Mouse (Mus musculus): ENCODE measurements around the gene Gja5. TPM values are rescaled to one million over a fixed set of nuclear protein-coding genes. Genes with fewer than 3 reads are reported as not detected.

Gene Gja5
- polyA plus RNA-seq, 1 experiment = 2.1 TPM

DNA sequence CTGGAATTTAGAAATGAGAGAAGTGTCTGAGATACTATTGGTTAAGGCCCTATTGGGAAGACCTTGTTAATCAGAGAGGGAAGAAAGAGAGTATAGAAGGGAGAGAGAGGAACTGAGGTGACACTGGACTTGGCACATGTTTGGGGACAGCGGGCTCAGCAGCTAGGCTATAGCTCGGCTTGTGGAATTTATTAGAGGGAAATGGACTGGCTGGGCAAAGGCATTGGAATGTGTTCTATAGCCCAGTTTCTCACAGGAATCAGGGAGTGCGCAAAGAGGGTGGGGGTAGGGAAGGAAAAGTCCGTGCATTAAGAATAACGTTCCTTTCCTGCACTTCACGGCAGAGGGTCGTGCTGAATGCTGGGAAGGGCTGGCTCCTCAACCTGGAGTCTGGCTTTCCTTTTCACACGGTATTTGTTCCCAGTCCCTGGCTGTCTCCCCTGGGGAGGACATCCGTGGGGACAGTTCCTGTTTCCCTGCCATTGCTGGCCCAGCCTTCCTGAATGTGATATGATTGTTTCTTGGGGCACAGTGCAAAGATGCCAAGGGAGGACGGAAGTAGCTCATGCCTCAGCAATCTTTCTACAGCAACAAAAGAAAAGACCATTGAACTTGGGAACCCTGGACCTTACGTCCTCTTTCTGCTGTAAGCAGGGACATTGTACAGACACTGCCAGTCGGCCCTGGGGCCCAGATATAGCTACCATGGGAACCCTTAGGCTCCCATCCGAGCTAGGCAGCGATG is 49.2 kb downstream of the Gja5 start:
- DNase-seq = no peak
- no peak for TF ChIP-seq CTCF (IDR thresholded peaks at IDR 0.05; ENCODE audit: borderline replicate concordance, control insufficient read depth, extremely low read depth, insufficient read depth, low read length, poor library complexity)
- no peak for TF ChIP-seq POLR2A (IDR thresholded peaks at IDR 0.05; ENCODE audit: control insufficient read depth, extremely low read depth, insufficient read depth, low read length, poor library complexity)
- H3K4me3 ChIP-seq (ENCODE audit: control insufficient read depth, insufficient read depth, low read length) = no peak overlapping the region
- no peaks in the 10 kb centered on the region for H3K27me3 ChIP-seq (ENCODE audit: control insufficient read depth, insufficient read depth, low read length)
- H3K36me3 ChIP-seq (ENCODE audit: control insufficient read depth, insufficient read depth, low read length) = no peaks in the 10 kb centered on the region
- H3K27ac ChIP-seq (ENCODE audit: control insufficient read depth, insufficient read depth, low read length) = no peak overlapping the region
- no peaks in the 10 kb centered on the region for H3K4me1 ChIP-seq (replicated peaks; ENCODE audit: control insufficient read depth, insufficient read depth, low read length)
- 76% methylated on average over 14 of the region's 14 CpGs for WGBS

DNA sequence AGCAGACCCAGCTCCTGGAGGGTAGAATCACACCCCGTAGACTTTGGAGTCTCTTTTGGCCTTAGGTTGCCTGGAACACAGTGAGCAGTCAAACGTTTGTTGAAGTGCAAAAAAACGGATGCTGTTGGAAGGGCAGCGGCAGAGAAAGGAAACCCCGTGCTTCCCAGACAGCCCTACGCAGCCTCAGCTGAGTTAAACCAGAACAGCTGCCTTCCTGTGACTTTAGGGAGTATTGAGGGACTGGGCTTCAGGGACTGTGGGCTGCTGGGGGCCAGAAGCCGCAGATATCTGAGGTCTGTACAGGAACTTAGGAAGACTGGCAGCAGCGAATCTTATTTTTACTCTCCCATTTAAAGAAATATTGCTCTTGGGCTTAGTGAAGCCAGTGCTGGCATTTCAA is 56.1 kb downstream of the Gja5 start:
- no peaks in the 10 kb centered on the region for H3K27me3 ChIP-seq (ENCODE audit: control insufficient read depth, insufficient read depth, low read length)
- no peaks in the 10 kb centered on the region for H3K36me3 ChIP-seq (ENCODE audit: control insufficient read depth, insufficient read depth, low read length)
- DNase-seq = no peak
- no peak overlapping the region for H3K27ac ChIP-seq (ENCODE audit: control insufficient read depth, insufficient read depth, low read length)
- H3K4me1 ChIP-seq (replicated peaks; ENCODE audit: control insufficient read depth, insufficient read depth, low read length) = no peaks in the 10 kb centered on the region
- WGBS = 3% methylated on average over 8 of the region's 8 CpGs
- no peak overlapping the region for H3K4me3 ChIP-seq (ENCODE audit: control insufficient read depth, insufficient read depth, low read length)
- no peak for TF ChIP-seq CTCF (IDR thresholded peaks at IDR 0.05; ENCODE audit: borderline replicate concordance, control insufficient read depth, extremely low read depth, insufficient read depth, low read length, poor library complexity)
- TF ChIP-seq POLR2A (IDR thresholded peaks at IDR 0.05; ENCODE audit: control insufficient read depth, extremely low read depth, insufficient read depth, low read length, poor library complexity) = no peak

DNA sequence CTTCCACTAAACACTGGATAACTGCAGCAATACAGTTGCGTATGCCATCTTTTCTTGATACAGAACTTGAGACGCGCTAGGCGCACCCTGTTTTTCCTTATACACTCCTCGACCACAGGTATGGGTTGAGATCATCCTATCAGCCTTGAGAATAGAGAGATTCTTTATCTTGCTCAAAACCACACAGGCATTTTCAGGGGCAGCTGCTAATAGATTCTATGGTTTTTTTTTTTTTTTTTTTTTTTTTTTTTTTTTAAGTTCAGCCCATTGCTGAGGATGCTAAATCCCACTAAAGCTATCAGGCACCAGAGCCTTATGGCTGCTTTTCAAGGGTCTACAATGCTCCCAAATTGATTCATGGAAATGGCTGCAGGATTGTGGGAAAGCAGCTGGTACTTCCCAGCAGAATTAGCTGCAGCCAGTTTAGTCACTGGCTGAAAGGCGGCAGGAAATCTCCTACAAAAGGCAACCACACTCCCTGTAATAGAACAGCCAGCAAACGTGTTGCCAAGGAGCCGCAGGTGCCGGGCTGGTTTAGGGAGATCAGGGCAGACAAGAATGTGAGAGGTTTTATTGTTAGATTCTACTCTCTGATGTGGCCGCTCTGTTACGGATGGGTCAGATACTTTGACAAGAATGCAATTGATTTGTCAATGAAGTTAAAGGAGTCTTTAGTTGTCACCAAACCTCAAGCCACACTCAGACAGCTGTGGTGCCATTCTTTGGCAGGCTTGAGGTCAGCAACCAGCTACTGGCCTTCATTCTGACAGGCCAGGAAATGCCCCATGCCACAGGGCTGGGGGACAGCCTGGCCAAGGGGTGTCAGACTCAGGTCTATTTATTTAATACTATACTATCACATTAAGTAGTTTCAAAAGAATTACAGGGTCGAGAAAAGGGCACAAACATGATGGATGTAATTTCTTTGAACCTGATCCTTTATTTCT is 58.9 kb downstream of the Gja5 start:
- Histone ChIP-seq H3K36me3 (ENCODE audit: control insufficient read depth, insufficient read depth, low read length) (no peaks in the 10 kb centered on the region), H3K27ac (ENCODE audit: control insufficient read depth, insufficient read depth, low read length) (no peak overlapping the region), H3K27me3 (ENCODE audit: control insufficient read depth, insufficient read depth, low read length) (no peaks in the 10 kb centered on the region), H3K4me1 (replicated peaks; ENCODE audit: control insufficient read depth, insufficient read depth, low read length) (no peaks in the 10 kb centered on the region), H3K4me3 (ENCODE audit: control insufficient read depth, insufficient read depth, low read length) (no peak overlapping the region)
- 52% methylated on average over 12 of the region's 12 CpGs for WGBS
- TF ChIP-seq POLR2A (IDR thresholded peaks at IDR 0.05; ENCODE audit: control insufficient read depth, extremely low read depth, insufficient read depth, low read length, poor library complexity) (no peak), CTCF (IDR thresholded peaks at IDR 0.05; ENCODE audit: borderline replicate concordance, control insufficient read depth, extremely low read depth, insufficient read depth, low read length, poor library complexity) (no peak)
- DNase-seq = no peak

DNA sequence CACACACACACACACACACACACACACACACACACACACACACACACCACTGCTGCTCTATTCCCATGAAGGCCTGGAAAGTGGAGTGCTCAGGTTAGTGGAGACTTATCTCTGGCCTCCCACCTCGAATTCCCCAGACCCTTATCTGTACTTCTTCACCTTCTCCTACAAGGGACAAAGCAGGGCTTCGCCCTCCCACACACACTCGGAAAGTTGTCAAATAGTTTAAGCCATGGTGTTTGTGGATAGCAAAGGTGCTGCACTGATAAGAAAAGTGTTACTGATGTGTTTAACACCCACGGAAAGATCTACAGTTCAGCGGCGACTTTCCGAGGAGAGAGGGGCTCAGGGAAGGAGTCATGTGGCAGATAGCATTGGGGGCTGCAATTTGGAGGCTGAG is 66.5 kb downstream of the Gja5 start:
- H3K36me3 ChIP-seq (ENCODE audit: control insufficient read depth, insufficient read depth, low read length) = no peaks in the 10 kb centered on the region
- H3K27ac ChIP-seq (ENCODE audit: control insufficient read depth, insufficient read depth, low read length) = no peak overlapping the region
- no peaks in the 10 kb centered on the region for H3K27me3 ChIP-seq (ENCODE audit: control insufficient read depth, insufficient read depth, low read length)
- H3K4me3 ChIP-seq (ENCODE audit: control insufficient read depth, insufficient read depth, low read length) = no peak overlapping the region
- 66% methylated on average over 7 of the region's 7 CpGs for WGBS
- TF ChIP-seq CTCF (IDR thresholded peaks at IDR 0.05; ENCODE audit: borderline replicate concordance, control insufficient read depth, extremely low read depth, insufficient read depth, low read length, poor library complexity) (no peak), POLR2A (IDR thresholded peaks at IDR 0.05; ENCODE audit: control insufficient read depth, extremely low read depth, insufficient read depth, low read length, poor library complexity) (no peak)
- no peaks in the 10 kb centered on the region for H3K4me1 ChIP-seq (replicated peaks; ENCODE audit: control insufficient read depth, insufficient read depth, low read length)
- no peak for DNase-seq

DNA sequence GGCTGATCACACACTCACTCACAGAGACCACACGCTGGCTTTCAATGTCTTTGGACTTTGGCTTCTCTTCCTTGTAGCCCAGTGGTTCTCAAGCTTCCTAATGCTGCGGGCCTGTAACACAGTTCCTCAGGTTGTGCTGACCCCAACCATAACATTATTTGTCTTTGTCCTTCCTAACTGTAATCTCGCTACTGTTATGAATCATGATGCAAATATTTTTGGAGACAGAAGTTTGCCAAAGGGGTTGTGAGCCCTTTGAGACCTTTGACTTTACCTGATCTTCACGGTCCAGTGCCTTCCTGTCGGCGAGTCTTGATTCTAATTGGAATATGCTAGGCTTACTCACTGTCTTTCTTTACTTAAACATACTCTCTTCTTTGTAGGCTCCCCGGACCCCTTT is 70.0 kb downstream of the Gja5 start:
- no peaks in the 10 kb centered on the region for H3K27me3 ChIP-seq (ENCODE audit: control insufficient read depth, insufficient read depth, low read length)
- 96% methylated on average over 7 of the region's 7 CpGs for WGBS
- DNase-seq = no peak
- TF ChIP-seq POLR2A (IDR thresholded peaks at IDR 0.05; ENCODE audit: control insufficient read depth, extremely low read depth, insufficient read depth, low read length, poor library complexity) = no peak
- no peak for TF ChIP-seq CTCF (IDR thresholded peaks at IDR 0.05; ENCODE audit: borderline replicate concordance, control insufficient read depth, extremely low read depth, insufficient read depth, low read length, poor library complexity)
- H3K36me3 ChIP-seq (ENCODE audit: control insufficient read depth, insufficient read depth, low read length) = no peaks in the 10 kb centered on the region
- H3K4me3 ChIP-seq (ENCODE audit: control insufficient read depth, insufficient read depth, low read length) = no peak overlapping the region
- H3K4me1 ChIP-seq (replicated peaks; ENCODE audit: control insufficient read depth, insufficient read depth, low read length) = no peaks in the 10 kb centered on the region
- H3K27ac ChIP-seq (ENCODE audit: control insufficient read depth, insufficient read depth, low read length) = no peak overlapping the region

DNA sequence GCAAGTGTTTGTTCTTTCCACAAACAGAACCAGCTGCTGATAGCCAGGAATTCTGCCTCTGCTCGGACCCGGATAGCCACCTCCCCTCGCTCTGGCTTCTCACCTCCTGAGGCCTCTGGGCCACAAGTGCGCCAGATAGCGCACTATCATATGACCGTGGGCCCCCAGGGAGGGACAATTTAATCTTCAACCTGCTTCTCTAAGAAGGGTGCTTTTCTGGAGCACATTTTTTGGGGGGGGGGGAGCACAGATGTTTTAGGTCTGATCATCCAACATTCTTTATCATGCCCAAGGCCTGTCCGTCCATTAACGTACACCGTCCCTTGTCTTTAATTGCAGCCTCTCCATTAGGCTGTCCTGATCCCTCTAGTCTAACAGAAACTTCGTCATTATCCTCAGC is 71.1 kb downstream of the Gja5 start:
- Histone ChIP-seq H3K36me3 (ENCODE audit: control insufficient read depth, insufficient read depth, low read length) (no peaks in the 10 kb centered on the region), H3K4me3 (ENCODE audit: control insufficient read depth, insufficient read depth, low read length) (no peak overlapping the region), H3K4me1 (replicated peaks; ENCODE audit: control insufficient read depth, insufficient read depth, low read length) (no peaks in the 10 kb centered on the region), H3K27me3 (ENCODE audit: control insufficient read depth, insufficient read depth, low read length) (no peaks in the 10 kb centered on the region), H3K27ac (ENCODE audit: control insufficient read depth, insufficient read depth, low read length) (no peak overlapping the region)
- 94% methylated on average over 10 of the region's 10 CpGs for WGBS
- no peak for DNase-seq
- TF ChIP-seq CTCF (IDR thresholded peaks at IDR 0.05; ENCODE audit: borderline replicate concordance, control insufficient read depth, extremely low read depth, insufficient read depth, low read length, poor library complexity) (no peak), POLR2A (IDR thresholded peaks at IDR 0.05; ENCODE audit: control insufficient read depth, extremely low read depth, insufficient read depth, low read length, poor library complexity) (no peak)
